Mouse (Mus musculus) ES-Bruce4 (cell line): ENCODE data around the gene Crabp2.

Experiments used
- CTCF ChIP-seq: IDR thresholded peaks from one replicate; pipeline ENCODE4 v1.8.1; 2011; ENCODE audit warnings: low read depth, low read length
- EP300 ChIP-seq: IDR thresholded peaks from 2 replicates; pipeline ENCODE4 v1.6.1; 2011; ENCODE audit warnings: low read depth, low read length; ENCODE audit not compliant: insufficient read depth
- POLR2A ChIP-seq: IDR thresholded peaks from one replicate; pipeline ENCODE4 v1.8.1; 2011; ENCODE audit warnings: low read length; ENCODE audit not compliant: insufficient read depth

- TF ChIP-seq CTCF = no peak
- TF ChIP-seq POLR2A = no peak
- TF ChIP-seq EP300 = no peak
Observed at GRCm38 (mm10) chr3:87942471-87942870, 6.0 kb upstream of the Crabp2 start.
